Mouse (Mus musculus): Measurements from ENCODE around the gene Akap8.

The Akap8 gene

DNA sequence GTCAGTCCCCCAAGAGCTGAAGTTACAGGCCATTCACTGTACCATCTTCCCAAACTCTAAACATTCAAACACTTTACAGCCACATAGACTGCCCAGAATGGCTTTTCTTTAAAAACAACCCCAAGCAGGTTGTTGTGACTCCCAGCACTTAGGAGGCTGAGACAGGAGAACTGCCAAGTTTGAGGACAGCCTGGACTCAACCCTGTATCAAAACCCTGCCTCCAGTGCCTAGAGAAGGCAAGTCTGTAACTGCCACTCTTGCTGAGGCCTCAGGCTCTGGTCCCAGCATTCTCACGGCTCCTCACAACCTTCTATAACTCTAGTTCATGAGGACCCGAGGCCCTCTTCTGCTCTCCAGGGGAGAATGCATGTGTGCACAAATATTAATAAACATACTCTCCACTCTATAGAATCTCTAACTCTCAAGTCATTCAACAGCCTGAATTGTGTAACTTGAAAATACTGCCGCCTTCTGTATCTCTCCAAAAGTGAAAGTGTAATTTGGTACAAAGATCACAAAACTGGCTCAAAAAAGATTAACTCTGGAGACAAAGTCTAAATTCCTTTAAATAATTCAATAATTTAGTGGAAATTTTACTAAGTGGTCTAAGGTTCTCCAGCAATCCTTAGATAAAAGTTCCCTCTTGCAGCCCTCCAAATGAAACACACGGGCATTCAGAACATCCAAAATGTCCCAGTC, 39.3 kb downstream of the Akap8 start:
- no peak for DNase-seq

DNA sequence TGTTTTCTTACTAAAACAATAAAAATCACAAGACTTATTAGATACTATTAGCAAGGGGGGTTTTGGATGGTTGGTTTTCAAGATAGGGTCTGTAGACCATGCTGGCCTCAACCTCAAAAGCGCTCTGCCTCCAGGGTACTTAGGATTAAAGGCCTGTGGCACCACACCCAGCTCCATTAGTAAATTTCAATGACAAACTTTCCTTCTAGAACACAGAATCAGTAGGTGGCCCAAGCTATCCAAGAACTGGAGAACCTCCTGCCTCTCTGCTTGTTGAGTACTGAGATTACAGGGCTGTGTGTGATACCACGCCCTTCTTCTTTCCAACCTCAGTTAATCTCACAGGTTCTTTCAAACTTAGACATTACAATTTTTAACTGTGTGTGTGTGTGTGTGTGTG, 39.9 kb downstream of the Akap8 start:
- no peak for DNase-seq

DNA sequence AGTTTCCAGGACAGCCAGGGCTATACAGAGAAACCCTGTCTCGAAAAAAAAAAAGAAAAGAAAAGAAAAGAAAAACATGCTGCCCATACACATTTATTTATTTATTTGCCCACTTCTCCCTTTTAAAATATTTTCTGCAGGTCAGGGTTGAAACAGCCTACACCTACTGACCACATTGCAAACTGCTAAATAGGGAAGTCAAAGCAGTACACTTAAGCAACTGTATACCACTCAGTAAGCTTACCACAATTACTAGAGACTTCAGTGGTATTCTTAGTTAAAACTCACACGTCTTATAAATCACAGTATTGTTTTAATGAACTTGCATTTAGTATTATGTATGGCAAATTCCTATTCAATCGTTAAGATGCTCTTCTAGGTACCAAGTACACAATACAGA, 40.5 kb downstream of the Akap8 start:
- DNase-seq = no peak

DNA sequence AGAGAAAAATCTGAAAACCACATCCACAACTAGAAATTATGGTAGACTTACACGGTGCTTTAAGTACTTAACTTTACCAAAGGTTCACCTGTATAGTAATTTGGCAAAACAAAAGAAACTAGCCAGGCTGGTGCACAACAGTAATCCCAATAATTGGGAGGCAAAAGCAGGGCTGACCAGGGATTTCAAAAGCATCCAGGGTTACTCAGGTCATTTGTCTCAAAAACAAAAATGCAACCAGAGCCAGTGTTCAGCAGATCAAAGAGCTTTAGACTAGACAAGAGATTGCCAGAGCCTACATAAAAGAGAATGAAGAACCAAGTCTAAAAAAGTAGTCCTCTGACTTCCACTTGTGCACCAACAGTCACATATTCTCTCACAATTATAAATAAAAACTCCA, 43.8 kb downstream of the Akap8 start:
- DNase-seq = no peak

DNA sequence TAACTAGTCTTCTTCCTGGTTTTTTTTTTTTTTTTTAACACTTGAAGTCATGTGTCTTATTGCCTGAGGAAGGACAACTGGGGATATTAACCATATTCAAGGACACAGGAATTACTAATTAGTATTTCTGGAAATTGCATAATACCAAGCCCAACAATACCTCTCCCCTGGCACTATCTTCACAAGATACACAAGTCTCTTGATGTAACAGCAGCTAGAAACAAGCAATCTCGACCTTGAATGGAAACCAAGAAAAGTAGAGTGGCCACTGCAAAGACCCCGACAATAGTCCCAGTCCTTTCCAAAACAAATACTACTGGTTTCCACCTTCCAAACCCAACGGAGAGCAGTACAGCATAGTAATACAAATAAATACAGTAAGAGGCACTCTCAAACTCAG, 45.5 kb downstream of the Akap8 start:
- no peak for DNase-seq

DNA sequence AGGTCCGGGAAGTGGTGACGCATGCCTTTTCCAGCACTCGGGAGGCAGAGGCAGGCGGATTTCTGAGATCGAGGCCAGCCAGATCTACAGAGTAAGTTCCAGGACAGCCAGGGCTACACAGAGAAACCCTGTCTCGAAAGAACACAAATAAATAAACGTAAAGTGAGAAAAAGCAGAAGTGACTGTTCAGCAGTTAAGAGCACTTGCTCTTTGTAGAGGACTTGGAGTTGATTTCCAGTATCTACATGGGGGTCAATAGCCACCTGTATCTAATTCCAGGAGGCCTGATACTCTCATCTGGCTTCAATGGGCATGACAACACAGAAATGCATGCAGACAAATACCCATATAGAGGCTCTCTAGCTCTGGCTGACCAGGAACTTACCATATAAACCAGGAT, 51.9 kb downstream of the Akap8 start:
- DNase-seq = no peak

DNA sequence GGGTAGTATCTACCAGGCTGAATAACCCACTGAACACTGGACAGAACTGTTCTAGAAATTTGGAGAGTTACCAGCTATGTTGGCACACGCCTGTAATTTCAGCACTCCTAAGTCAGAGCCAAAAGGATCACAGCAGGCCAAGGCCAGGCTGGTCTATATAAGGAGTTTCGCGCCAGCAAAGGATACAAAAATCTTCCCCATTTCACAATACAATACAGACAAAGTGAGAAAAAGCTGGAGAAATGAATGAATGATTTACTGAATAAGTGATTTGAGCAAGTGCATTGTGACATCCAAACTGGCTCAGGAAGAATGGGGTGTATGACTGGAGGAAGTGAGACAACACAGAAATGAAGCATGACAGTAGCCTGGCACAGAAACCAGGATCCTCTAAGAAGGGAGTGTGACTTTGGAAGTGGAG, 52.5 kb downstream of the Akap8 start:
- DNase-seq = no peak

DNA sequence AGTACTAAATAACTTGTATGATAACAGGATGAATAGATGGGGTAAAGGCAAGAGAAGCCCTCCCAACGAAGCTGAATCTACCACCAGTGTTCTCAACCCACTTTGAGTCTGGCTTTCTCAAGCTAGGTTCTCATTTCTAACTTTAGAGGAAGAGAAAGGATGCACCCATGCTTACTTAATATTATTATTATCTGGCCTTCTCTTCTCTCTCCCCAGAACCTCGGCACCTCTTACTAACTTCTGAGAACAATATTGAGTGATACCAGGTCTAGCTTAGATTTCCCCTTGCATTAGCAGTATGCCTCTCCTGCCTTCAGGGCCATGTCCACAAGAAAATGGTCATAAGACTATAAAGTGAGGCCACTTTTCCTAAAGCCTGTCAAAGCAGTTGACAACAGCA, 52.9 kb downstream of the Akap8 start:
- DNase-seq = no peak

DNA sequence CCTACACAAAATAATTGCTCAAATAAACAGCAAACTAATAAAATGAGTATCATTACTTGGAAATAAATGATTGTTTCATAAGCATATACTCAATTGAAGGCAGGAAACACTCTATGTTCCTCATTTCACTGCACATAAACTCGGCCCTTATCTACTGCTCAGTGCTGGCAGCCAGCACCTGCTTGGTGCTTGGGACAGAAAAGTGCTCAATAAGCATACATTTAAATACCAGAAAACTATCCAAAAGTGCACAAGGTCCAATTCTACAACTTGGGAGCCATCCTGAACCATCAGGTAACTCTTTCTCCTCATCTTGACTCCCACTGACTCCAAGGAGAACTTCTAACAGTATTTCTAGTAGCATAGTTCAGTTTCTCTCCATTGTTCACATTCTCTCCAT, 53.4 kb downstream of the Akap8 start:
- DNase-seq = no peak

DNA sequence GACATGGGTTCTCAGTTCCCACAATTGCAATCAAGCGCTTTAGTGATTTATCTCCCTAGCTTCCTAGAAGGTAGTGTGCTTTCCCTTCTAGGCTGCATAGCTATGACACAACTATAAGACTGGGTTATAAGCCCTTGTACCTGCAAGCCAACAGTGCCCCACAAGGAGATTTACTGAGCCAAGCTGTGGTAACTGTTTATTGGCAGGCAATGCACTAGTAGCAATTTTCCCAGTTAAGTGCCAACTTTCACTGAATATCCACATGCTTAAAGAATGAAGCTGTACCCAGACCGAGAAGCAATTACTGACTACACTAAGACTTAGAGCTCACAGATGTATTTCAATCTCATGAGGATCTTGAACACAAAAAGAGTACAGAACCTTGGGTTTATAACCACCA, 57.4 kb downstream of the Akap8 start:
- no peak for DNase-seq

DNA sequence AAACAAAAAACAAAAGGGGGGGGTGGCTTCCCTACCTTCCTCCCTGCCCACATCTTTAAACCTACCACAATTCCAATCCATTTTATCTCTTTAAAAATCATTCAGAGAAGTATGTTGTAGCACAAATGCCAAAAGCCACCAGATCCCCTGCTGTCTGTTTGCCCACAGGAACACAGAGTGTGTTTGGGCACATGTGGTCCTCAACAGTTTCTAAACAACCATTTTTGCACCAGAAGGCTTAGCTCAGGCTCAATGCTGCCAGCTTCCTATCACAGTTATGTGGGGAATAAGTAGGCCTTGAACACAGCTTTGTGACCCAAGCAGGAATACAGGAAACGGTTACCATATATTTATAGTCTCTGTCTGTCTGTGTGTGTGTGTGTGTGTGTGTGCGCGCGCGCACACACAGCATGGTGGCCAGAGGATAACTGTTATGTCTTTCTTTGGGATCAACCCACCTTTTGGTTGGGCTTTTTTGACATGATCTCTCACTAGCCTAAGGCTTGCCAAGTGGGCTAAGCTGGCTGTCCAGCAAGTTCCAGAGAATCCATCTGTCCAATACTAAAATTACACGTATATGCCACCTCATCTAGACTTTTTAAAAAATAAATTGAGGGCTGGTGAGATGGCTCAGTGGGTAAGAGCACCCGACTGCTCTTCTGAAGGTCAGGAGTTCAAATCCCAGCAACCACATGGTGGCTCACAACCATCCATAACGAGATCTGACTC, 58.0 kb downstream of the Akap8 start:
- no peak for DNase-seq

DNA sequence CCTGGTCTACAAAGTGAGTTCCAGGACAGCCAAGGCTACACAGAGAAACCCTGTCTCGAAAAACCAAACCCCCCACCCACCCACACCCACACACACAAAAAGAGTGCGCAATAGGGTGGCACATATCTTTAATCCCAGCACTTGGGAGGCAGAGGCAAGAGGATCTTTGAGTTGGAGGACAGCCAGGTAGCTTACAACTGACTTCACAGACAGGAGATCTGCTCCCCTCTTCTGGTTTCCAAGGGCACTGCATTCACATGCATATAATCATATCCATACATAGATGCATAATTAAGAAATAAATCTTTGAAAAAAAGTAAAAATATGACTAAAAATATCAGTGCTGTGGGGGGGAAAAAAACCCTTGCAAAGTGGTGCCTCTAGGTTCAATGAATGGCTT, 62.2 kb downstream of the Akap8 start:
- DNase-seq = no peak

DNA sequence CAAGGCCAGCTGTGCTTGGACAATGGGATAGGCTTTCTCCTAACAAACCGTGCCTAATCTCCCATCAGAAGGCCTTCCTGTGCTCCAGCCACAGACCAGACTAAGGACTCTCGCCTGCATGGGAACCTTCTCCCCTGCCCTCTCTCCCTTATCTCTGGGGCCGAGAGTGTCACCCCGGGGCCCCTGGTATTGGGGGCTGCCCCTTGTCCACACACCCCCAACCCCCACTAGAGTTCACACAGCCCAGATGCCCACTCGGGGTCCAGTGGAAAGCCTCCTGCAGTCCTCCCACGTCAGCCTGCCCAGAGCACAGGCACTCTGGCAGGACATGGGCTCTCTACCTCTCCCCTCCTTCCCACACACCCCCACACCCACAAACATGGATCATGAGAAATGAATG, 63.1 kb downstream of the Akap8 start:
- DNase-seq = no peak

DNA sequence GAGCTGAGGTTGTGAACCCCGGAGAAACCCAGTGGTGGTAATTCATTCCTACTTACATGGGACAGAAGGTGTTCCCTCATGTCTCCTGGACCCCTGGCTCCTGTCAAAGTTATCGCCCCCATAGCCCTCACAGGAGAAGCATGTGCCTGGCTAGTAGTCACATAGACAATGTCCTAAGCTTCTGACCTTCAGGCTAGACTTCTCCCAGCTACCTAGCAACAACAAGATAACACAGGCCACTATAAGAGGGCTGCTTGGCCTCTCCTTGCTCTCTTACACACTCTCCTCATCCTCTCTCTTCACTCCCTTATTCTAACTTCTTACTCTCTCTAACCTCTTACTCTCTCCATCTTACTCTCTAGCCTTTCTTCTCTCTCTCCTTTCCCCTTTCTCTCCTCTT, 63.6 kb downstream of the Akap8 start:
- DNase-seq = no peak

DNA sequence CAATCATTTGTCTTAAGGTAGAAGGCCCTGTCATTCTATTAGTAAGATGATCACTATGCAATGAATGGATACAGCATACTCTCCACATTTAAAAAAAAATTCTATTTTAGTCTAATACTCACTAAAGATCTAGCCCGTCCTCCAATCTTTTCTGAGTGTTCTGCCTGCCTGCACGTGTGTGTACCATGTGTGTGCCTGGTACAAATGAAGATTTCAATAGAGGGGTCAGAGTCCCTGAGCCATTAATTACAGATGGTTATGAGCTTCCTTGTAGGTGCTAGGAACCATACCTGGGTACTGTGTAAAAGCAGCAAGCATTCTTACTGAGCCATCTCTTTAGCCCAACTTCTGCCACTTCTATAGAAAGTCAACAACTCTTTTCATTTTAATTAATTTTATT, 64.1 kb downstream of the Akap8 start:
- DNase-seq = no peak

Data from thymus, postnatal 25 days (tissue).